Mouse (Mus musculus) adrenal gland, postnatal 14 days (tissue): Measurements from ENCODE around the gene Arl5c. TPM values are rescaled to one million over a fixed set of nuclear protein-coding genes. Genes with fewer than 3 reads are reported as not detected.
"Not testable (repeated sequence)": the region's sequence is repeated elsewhere in the genome, so short reads cannot be mapped to it uniquely, and the experiment has no call there.

Experiments used
- DNase-seq: peaks from one replicate; pipeline ENCODE4 v3.0.0; 2021; ENCODE audit warnings: mixed read lengths
- microRNA-seq, 2 experiments: library from miRNA; unstranded; fragments of <30 nt; microRNA quantifications; one replicate each; pipeline ENCODE4 v1.2.0; 2021
- total RNA-seq: library from RNA; stranded (reverse); gene quantifications from 2 replicates; pipeline ENCODE4 v1.2.3, GENCODE M21; 2021

Gene Arl5c
- total RNA-seq, 1 experiment from 2014 or later: 1.1 TPM

DNA sequence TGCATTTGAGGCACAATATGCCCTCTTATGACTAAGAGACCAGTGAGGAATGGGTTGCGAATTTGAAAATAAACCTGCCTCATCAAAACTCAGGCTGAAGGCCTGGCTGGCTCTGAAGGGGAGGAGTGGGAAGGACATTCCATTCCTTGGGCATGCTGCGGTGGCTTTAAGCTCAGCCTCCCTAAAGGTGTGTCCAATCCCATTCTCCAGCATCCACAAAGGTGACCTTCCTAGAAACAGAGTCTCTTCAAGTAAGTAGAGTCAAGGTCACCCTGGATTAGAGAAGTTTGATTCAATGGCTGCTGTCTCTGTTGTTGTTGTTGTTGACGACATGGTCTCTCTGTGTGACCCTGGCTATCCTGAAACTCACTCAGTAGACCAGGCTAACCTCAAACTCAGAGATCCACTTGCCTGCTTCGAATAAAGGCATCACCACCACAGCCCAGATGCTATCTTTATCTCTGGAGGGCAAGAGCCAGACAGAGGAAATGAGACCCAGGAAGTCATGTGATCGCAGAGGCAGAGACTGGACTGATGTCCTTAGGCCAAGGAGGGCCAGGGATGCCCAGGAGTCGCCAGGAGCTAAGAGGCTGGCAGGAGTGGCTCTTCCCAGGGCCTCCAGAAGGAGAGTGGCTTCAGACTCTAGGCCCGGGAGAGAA is 37.2 kb downstream of the Arl5c start:
- DNase-seq: no peak

GRCm38 (mm10) chr11:97956905-97957560 is 38.9 kb downstream of the Arl5c start:
- DNase-seq: peak; percentile 70

GRCm38 (mm10) chr11:97955915-97956314 is 40.1 kb downstream of the Arl5c start:
- DNase-seq: no peak

DNA sequence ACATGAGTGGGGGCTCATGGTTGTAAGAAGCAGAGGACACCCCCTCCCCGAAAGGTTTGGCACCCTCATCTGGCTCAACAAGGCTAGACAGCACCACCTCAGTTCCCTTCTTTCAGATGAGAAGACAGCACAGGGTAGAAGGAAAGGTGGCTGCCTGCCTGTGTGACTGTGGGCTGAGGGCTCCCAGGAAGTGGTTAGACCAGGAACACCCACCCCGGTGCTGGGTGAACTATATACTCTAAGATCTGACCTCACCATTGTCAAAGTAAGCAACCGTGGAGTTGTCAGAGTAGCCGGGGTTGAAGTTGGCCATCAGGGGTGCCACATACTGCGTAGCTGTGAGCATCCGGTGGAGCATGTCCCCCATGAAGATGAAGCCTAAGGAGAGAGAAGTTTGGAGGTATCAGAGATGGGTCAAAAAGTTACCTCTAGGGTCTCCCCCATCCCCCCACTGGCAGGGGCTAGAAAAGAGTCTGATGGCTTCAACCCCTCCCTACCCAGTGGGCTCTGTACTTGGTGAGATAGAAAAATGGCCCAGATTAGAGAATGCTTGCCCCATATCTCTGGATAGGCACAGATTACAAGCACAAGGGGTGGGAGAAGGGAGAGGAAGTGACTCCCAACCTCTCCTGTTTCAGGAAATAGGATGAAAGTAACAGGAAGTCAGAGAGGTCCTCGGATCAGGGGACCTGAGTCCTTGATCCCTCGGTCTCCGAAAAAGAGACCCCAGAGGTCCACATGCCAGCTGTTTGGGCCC is 40.7 kb downstream of the Arl5c start:
- DNase-seq: no peak

DNA sequence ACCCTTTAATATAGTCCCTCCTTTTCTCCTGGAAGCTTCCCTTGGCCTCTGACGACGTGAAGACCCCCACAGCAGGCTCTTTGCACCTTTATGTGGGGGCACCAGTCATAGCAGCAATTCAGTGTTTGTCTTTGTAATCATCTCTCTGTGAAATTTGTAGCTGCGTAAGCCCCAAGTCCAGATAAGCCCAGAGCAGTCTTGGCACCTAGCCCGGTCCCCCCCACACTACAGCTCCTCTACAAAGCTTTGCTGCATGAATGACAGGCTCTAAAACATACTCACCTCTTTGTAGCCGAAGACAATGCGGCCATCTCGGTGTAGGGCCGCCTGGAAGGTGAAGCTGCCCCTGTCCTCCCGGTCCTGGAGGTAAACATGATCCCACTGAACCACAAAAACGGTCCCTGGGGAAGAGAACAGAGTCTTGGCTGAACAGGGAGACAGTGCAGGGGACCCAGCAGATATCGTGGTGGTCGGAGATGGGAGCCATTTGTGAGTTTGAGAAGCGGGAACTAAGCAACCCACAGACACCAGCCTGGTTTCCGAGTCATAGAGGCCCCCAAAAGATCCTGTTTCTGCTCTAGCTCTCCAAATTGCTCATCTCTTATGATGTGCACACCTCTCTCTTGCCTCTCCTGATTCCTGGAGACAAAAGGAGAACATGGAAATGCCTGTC is 41.4 kb downstream of the Arl5c start:
- no peak for DNase-seq

- DNase-seq: no peak
These were observed 42.1 kb downstream of the Arl5c start for GRCm38 (mm10) chr11:97953939-97954275.

DNA sequence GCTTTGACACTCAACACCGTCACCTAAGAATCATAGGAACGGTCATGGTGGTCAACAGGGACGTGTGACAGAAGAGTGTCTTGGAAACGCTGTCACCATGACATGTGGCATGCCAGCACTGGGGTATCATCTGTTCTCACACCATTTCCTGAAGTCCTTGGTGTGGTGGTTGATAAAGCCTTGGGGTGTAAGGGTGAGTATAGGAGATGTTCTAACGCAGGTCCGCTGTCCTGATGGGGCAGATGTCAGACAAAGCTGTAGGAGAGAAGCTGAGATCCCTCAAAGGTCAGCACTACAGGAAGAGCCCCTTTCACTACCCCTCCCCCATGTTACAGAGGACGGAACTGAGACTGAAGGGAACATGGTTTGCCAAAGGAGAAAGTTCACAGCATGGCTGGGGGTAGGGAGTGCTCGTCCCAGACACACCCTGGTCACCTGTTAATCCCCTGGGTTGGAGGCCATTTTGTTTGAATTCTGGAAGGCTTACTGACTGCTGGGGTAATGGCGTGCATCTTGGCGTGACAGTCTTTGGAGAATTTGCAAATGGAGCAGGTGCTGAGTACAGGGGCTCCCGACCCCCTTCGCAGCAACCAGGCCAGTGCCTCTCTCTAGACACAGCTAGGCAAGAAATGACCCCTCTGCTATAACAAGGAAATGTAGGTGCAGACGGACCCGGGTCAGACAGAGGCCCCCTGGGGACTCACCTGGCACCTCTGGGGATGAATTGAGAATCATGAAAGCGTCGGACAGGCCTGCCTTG is 42.6 kb downstream of the Arl5c start:
- no peak for DNase-seq

DNA sequence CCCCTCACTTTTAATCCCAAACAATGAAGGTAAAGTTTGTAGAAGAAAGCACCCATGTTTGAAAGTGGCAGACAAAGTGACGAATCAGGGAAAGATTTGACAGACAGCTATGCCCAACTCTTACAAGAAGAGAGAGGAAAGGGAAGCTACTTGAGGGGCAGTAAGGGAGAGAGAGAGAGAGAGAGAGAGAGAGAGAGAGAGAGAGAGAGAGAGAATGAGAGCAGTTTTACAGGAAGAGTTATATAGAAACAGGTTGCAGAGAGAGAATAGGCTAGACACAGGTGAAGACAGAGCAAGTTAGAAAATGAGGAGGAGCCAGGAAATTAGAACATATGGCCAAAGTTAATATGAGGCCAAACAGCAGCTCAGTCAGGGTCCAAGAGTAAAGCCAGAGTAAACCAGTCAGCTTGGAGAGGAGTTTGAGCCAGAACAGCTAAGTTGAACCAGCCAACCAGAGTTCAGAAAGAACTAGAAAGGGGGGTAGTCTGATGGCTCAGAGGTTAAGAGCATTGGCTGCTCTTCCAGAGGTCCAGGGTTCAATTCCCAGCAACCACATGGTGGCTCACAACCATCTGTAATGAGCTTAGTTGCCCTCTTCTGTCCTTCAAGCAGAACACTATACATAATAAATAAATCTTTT is 43.5 kb downstream of the Arl5c start:
- no peak for DNase-seq

DNA sequence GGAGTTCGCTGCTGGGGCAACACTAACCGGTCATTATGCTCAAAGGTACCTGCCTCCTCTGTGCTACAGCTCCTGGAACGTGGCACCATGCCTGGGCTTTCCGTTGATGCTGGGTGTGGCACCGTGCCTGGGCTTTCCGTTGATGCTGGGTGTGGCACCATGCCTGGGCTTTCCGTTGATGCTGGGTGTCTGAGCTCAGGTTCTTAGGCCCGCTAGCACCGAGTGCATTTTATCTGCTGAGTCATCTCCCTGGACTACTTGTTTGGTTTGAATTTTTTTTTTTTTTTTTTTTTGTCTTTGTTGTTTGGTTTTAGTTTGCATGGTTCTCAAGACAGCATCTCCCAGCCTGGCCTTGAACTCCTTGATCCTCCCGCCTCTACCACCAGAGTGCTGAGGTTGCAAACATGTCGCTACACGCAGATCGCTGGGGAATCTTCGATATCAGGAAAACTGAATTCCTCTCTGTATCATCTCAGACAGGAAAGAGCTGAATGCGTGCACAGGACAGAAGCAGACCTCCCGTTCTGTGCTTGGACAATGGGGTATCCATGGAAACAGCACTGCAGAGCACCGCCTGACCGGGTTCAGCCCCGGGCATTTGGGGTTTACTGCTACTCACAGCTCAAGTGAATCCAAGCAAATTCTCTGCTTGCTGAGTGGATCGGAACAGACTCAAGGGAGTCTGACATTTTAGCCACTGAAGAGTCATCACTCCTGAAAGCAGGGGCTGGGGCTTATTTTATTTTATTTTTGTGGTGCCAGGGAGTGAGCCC is 46.1 kb downstream of the Arl5c start:
- peak; percentile 43 for DNase-seq

DNA sequence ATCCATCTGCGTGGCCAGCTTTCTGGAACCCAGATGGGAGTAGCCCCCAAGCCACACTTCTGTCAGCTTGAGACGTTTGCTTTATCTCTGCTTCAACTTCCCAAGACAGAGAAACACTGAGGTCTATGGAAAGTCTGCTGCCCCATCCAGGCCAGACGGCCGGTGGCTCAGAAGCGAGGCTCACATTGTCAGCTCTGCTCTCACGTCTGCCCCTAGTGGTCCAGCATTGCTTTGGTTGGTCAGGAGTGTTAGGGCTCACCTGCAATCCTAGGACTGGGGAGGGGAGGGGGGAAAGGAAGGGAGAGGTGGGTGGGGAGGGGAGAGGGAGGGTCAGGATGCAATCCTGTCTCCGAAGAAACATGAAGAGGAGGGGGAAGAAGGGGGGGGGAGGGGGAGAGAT is 48.6 kb downstream of the Arl5c start:
- peak; percentile 58 for DNase-seq

- not testable (repeated sequence) for DNase-seq
These were observed 50.2 kb downstream of the Arl5c start for GRCm38 (mm10) chr11:97945738-97946289.

- DNase-seq: no peak
These were observed 51.0 kb downstream of the Arl5c start for GRCm38 (mm10) chr11:97945031-97945430.

DNA sequence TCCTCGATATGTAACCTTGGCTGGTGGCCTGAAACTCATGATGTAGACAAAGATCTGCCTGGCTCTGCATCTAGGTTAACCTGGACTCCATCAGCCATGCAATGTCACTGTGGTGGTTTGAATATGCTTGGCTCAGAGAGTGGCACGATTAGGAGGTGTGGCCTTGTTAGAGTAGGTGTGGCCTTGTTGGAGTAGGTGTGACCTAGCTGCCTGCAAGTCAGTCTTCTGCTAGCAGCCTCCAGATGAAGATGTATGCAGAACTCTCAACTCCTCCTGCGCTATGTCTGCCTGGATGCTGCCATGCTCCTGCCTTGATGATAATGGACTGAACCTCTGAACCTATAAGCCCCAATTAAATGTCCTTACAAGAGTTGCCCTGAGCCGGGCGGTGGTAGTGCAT is 52.7 kb downstream of the Arl5c start:
- no peak for DNase-seq

GRCm38 (mm10) chr11:97942420-97943111 is 53.4 kb downstream of the Arl5c start:
- no peak for DNase-seq

Small RNA genes within 50 kb of the gene (microRNA-seq; reads per million reads assigned to microRNA genes)
- 0 reads per million in 2 experiments for gene Gm22461
- 0 reads per million in 2 experiments for gene Gm27597

Other genes with a start within 250 kb of the Arl5c start
- 17.6 and 18.7 TPM in 2 replicates for gene Cwc25, start 229.6 kb downstream of the Arl5c start, total RNA-seq
- not detected in 2 replicates for gene 1700001P01Rik, start 220.3 kb downstream of the Arl5c start, total RNA-seq
- gene Rpl23, start 213.7 kb downstream of the Arl5c start, total RNA-seq: 809 and 980 TPM in 2 replicates
- 98.2 and 107 TPM in 2 replicates for gene Lasp1, start 197.2 kb downstream of the Arl5c start, total RNA-seq
- 2.4 and 3.5 TPM in 2 replicates for gene B230217C12Rik, start 155.4 kb downstream of the Arl5c start, total RNA-seq
- 1.0 and 1.2 TPM in 2 replicates for gene Fbxo47, start 112.0 kb downstream of the Arl5c start, total RNA-seq
- gene Plxdc1, start 9.7 kb downstream of the Arl5c start, total RNA-seq: 4.3 and 4.8 TPM in 2 replicates
- 7.8 and 10.4 TPM in 2 replicates for gene Cacnb1, start 26.9 kb upstream of the Arl5c start, total RNA-seq
- gene Rpl19, start 30.5 kb upstream of the Arl5c start, total RNA-seq: 1,235 and 1,395 TPM in 2 replicates
- gene Stac2, start 57.3 kb upstream of the Arl5c start, total RNA-seq: 3.1 and 3.7 TPM in 2 replicates
- gene Fbxl20, start 154.2 kb upstream of the Arl5c start, total RNA-seq: 26.2 and 28.2 TPM in 2 replicates
- 52.3 and 58.3 TPM in 2 replicates for gene Med1, start 197.1 kb upstream of the Arl5c start, total RNA-seq
- 46.2 and 46.6 TPM in 2 replicates for gene Cdk12, start 206.9 kb upstream of the Arl5c start, total RNA-seq